Mouse (Mus musculus): ENCODE measurements around the gene Rfc5.
"Not testable (repeated sequence)": the region's sequence is repeated elsewhere in the genome, so short reads cannot be mapped to it uniquely, and the experiment has no call there.

DNA sequence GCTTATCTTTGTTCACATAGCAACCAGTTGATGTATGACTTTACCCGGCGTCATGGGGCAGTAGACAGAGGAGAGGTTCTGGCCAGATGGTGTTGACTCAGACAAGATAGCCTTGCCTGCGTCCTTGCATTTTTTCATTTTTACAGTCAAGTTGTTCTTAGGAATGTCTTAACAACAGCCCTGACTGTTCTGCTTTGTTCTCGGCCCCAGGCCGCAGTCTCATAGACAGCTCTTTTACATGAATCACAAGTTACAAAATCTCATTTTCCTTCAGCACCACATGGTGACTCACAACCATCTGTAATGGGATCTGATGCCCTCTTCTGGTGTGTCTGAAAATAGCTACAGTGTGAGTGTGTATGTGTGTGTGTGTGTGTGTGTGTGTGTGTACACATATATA lies 44.4 kb downstream of the Rfc5 start:
- TF ChIP-seq MAFK (IDR thresholded peaks at IDR 0.05; ENCODE audit: insufficient read depth, low read depth, low read length); ZC3H11A (IDR thresholded peaks at IDR 0.05; ENCODE audit: borderline replicate concordance, low read depth, low read length): not testable (repeated sequence)
